Mouse (Mus musculus) kidney, adult 11 months (tissue): ENCODE measurements around the gene Ikzf2.

Source experiments
- DNase-seq: peaks from one replicate; pipeline ENCODE4 v3.0.0; 2022

The Ikzf2 gene

GRCm38 (mm10) chr1:69687076-69687991 is at the start of gene Ikzf2:
TSS of gene Ikzf2 (minus strand) at chr1:69687245.
- DNase-seq, result peak; percentile 63

DNA sequence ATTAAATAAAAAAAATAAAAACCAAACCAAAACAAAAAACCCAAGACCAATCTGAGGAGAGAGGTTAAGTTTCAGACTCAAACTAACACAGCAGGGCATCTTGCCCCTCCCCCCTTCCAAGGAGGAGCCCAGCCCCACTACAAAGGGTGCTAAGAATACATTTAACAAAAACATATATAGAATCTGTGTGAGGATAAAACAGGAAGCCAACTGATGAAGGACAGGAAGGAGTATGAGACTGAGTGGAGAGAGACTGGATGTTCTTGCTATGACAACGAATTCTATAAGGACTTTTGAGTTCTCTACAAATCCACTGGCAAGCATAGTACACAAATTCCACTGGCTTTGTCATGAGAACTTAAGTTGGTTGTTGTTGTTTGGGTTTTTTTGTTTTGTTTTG is 42.7 kb upstream of the Ikzf2 start:
- DNase-seq, result no peak

DNA sequence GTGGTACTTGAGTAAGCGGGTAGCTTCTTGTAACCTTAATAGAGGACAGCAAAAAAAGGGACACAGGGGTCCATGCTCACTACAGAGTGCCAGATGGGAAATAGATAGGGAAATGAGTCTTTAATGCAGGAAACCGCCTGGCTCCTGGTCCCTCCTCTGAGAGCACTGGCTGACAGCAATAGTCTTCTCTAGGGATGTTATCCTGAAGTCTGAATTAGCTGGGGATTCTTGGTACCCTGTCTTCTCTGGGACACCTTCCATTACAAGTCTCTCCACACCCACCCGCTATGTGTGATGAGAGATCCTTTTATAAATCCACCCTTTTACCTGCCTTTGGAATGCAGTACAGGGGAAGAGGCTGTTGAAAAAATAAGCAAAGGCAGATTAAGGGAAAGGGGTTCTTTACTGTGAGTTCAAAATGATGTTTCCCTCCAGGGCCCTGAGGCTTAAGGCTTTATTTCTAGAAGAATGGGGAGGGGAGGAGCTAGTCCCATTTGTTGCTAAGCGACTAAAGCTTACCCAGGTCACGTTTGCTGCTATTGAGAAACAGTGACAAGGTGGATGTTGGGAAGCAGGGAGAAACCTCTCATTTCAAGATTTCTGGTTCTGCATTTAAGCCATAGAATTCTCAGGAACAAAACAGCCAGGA is 42.1 kb upstream of the Ikzf2 start:
- no peak for DNase-seq

GRCm38 (mm10) chr1:69727968-69728367 is 40.9 kb upstream of the Ikzf2 start:
- DNase-seq, result peak; percentile 4

DNA sequence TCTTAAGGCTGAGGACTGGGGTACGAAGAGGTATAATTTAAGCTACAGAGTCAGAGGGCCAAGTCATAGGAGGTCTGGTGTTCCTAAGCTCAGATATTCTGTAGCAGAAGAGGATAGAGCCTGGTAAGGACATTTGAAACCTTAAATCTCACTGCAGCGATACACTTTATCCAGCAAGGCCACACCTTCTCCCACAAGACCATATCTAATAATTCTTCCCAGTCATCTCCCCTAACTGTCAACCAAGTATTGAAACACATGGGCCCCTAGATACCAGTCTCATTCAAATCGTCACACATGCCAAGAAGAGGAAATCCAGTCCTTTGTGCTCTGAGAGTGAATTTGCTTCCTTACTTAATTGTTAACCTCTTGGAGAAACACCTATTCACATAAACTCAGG is 30.1 kb upstream of the Ikzf2 start:
- DNase-seq, result no peak

GRCm38 (mm10) chr1:69708571-69708970 is 21.5 kb upstream of the Ikzf2 start:
- DNase-seq, result no peak

DNA sequence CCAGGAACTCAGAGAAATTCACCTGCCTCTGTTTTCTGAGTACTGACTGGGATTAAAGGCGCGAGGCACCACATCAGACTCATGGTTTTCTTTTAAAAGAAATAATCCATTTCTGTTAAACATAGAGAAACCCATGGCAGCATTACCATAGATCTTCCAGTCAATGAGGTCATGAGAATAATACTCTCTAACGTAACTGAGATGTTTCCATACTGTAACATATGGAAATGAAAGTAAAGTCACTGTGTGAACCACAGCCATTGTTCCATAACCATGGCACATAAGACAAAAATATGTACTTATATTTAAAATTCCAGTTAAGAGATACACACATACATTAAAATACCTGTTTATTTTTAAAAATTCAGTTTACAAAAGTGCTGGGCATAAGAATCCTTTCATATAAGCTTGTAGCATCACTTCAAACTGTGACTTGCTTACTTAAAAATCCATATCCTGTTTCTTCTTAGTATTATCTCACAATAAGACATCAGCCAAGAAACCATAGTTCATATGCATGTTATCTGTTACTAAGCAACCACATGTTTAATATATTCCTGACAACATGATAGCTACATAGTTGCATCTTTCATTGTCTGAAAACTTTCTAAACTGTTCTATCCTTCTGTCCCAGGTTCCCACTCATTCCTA is 16.6 kb upstream of the Ikzf2 start:
- no peak for DNase-seq

- DNase-seq, result no peak
Measured at GRCm38 (mm10) chr1:69691946-69692345, 4.9 kb upstream of the Ikzf2 start.

DNA sequence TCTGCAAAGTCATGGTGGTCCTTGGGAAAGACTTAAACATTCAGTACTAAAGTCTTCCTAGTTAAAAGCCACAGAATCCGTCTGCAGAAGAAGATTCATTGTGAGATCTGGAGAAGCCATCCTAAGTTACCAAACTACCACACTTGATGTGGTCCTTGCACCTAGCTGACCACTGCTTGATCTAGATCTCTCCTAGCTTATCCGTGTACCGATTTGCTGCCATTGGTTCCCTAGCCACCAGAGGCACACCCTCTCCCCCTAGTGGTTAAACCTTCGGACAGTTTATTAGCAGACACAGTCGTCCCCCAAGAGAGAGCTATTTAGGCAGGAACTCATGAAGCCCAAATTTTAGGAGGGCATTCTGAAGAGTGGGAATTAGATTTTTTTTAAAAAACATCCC is 1.9 kb upstream of the Ikzf2 start:
- peak; percentile 59 for DNase-seq

GRCm38 (mm10) chr1:69688118-69688517 is 1.1 kb upstream of the Ikzf2 start:
- no peak for DNase-seq

DNA sequence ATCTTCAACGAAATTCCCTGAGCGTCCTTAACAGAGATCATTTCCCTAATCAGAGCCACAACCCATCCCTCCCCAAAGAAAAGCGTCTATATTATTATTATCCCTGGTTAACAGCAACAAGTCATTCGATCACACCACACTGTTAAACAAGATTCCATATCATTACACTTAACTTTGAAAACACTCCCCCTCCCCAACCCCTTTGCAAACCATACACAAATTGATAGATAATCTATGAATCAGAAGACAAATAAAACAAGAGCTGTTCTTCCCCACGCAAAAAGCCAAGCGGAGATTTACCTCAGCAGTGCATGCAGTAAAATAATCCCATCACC is 337 bp downstream of the Ikzf2 start:
- DNase-seq, result no peak

- DNase-seq, result no peak
Measured at GRCm38 (mm10) chr1:69685890-69686490, 1.1 kb downstream of the Ikzf2 start.

DNA sequence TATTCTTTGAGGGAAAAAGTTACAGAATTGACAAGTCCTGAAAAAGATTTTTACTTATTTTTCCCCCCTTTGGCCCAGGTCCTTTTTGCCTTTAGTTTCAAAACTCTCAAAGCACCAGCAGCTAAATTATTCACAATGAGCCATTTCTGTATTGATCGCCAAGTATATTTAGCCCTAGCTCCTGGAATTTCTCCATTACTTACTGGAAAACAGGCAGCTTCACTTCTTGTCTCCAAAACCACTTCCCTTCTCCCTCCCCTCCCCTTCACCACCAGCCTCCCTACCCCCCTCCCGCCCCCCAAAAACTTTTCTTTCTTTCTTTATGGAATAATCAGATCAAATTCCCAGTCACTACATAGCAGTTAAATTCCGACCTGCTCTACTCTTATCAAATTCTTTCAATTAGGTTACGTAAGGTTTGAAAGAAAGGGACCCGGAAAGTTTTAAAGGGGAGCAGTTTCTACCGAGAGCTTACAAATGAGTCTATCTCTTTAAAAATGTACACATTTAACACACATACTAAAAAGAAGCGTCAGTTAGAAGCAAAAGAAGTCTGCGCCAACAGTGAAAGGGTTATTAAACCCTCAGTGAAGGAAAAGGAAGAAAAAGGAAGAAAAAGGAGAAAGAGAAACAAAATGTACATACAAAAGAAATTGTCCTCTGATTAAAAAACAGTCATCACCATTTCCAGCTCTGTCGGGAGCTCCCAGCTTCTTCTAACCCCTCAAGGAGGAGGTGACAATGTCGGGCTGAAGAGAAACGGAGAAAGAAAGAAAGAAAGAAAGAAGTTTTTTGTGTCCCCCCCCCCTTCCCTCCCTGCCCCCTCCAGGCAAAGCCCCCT is 1.8 kb downstream of the Ikzf2 start:
- DNase-seq, result no peak

DNA sequence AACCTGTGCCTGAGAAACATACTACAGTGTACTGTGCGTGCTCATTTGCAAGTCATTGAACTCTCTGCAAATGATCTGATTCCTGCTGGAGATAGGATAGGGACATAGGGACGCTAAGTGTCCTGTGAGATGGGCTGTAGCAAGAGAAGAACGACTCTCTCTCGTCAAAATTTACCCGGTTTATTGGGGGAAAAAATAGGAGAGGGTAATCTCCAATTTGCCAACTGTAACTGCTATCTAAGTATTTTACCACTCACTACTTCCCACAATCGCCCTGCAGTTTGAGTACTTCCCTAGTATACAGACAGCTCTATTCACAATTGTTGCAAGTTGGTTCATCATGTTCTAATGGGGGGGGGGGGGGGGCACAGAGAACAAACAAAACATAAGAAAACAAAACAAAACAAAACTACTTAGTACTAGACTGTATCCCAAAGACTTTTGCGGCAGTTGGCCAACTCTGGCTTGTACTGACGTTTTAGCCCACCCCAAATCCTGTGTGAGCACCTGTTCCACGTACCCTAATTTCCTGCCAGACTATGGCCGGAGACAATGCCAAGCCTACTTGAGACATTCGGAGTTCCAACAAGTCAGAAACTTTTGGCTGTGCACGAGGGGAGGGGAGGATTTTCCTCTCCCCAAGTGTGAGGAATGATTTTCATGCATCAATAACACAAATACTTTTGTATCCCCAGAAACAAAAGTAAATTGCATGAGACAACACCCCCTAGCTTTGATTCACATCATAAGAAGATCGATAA is 2.6 kb downstream of the Ikzf2 start:
- DNase-seq, result no peak

DNA sequence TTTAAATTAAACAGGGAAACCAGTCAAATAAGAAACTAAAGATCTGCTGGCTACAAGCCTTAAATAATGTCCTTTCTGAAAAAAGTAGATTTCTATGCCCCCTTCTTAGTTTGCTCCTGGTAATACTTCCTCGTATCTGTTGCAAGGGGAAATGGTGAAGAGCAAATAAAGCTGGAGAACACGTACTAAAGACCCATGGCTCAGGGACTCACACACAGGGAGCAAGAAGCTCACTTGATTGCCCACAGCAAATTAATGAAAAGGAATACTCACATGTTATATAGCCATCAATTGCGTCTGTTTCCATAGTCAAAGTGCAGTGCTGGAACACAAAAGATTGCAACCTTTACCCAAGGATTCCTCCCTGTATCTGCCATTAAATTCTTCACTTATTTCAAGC is 3.2 kb downstream of the Ikzf2 start:
- no peak for DNase-seq

DNA sequence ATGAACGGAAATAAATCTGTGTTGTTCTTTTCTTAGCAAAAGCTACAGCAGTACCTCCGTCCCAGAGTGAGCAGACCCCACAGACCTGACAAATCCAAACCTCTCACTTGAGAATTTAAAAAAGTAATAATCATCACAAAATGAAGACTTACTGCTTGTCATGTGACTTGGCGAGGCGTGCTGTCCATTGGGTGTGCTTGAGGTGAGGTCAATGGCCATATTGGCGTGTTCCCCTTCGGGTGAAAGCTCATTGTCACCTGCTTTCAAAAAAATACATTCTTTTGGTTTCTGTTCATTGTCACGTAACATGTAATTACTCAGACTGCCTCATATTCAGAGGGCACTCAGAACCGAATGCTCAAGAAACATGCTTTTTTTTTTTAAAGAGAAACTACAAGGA is 4.0 kb downstream of the Ikzf2 start:
- no peak for DNase-seq

- no peak for DNase-seq
Measured at GRCm38 (mm10) chr1:69682261-69682660, 4.8 kb downstream of the Ikzf2 start.

GRCm38 (mm10) chr1:69681003-69681402 is 6.0 kb downstream of the Ikzf2 start:
- DNase-seq, result no peak

GRCm38 (mm10) chr1:69680501-69680900 is 6.5 kb downstream of the Ikzf2 start:
- no peak for DNase-seq

DNA sequence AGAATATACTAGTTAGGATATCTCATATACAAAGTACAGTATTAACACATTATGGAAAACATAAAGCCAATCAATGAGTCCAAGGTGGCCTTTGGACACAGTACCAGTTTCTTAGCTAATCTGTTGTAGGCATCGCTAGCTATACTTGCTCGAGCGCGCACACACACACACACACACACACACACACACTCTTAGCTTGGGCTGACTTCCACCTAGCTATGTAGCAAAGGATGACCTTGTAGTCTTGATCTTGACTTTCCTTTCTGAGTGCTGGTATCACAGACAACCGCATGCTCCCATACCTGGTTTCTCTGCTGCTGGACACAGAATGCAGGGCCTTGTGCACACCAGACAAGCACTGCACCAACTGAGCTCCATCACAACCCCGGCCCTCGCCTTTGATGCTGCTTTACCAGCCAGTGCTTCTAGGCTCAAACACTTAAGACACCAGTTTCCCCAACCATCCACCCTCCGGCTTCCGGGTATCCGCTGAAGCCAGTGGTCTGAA is 17.1 kb downstream of the Ikzf2 start:
- DNase-seq, result no peak

GRCm38 (mm10) chr1:69667456-69667855 is 19.6 kb downstream of the Ikzf2 start:
- DNase-seq, result no peak

DNA sequence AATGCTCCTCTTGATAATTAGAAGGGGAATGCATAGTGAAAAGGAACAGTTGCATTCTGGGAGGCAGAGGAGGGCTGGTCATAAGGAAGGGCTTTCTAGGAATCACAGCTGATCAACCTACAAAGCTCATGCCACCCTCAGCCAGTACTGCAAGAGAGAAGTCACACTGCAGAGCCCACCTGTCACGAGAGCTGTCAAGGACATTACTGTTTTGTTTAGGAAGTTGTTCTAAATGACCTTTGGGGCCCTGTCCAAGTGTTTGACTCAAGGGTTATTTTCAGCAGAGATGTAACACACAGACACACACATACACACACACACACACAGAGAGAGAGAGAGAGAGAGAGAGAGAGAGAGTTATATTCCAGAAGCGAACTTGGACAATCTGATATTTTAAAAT is 27.3 kb downstream of the Ikzf2 start:
- no peak for DNase-seq
